Mouse (Mus musculus): Measurements from ENCODE around the gene Gen1. TPM values are rescaled to one million over a fixed set of nuclear protein-coding genes. Genes with fewer than 3 reads are reported as not detected.

Gene Gen1
- polyA plus RNA-seq (2015; fragmentation: Nextera tagmentation; extraction: Ambion mirVana): 1.6 and 2.1 TPM in 2 replicates

DNA sequence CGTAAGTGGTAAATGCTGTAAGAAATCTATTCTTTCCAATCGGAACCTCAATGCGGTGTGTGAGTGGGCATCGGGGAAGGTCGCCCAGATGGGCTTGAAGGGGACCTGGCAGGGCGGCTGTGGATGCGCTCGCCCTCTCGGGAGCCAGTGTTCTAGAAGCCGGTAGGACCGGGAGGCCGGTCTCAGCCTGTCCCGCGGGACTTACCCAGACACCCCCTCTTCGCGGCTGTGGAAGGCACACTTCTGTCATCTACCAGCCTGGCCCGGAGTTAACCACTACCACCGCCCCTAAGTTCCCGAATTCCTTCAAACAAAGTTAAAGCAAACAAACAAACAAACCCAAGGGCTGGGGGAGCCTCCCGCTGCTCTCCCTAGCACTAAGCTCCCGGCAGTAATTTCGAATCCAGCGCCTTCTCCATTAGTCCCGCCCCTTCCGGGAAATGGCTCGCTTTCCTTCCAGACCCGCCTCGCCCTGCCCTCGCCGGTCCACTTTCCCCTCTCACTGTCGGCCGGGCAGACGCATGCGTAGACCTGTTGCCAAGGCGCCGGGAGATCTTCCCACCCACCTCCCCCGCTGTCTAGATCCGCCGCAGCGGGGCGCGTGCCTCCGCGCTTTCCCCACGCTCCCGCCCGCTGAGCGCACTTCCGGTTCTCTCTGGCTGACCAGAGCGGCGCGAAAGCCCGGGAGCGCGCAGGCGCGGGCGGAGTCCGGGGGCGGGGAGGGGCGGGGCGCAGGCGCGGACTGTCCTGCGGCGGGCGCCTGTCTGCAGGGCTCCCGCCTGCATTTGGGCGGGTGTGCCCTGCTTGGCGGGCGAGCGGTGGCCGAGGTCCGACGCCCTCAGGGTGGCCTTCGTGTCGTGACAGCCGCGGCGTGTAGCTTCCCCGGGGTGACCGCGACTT is at the start of gene Gen1, which contains the start of gene Smc6:
Gene Gen1, minus strand, starts transcription at position 420 of the 900 bp plus-strand sequence.
Gene Smc6, plus strand, starts transcription at position 505 of the 900 bp plus-strand sequence.
- H3K4me2 ChIP-seq: peak within 1 kb of the TSS; percentile 98
- peak within 1 kb of the TSS; percentile 90 for H3K27ac ChIP-seq
- H3K4me1 ChIP-seq: peaks cover 38% of the 10 kb centered on the region
- ATAC-seq (replicated peaks): peak; percentile 99
- H3K9ac ChIP-seq: peak within 1 kb of the TSS; percentile 86
- no peaks in the 10 kb centered on the region for H3K27me3 ChIP-seq (replicated peaks)
- H3K9me3 ChIP-seq: no peaks in the 10 kb centered on the region
- peak within 1 kb of the TSS; percentile 93 for H3K4me3 ChIP-seq
- no peaks in the 10 kb centered on the region for H3K36me3 ChIP-seq (replicated peaks)
- WGBS: under 1% methylated on average over 83 of the region's 83 CpGs

GRCm38 (mm10) chr12:11313840-11314239 is 48.2 kb upstream of the Gen1 start:
- ATAC-seq (replicated peaks): no peak; the same call in 1 of the 2 replicates
- Histone ChIP-seq H3K9me3 (no peaks in the 10 kb centered on the region), H3K4me1 (no peaks in the 10 kb centered on the region), H3K27me3 (replicated peaks) (no peaks in the 10 kb centered on the region), H3K9ac (no peak overlapping the region), H3K4me3 (no peak overlapping the region), H3K4me2 (no peak overlapping the region), H3K36me3 (replicated peaks) (peaks cover 14% of the 10 kb centered on the region), H3K27ac (no peak overlapping the region)
- 68% methylated on average over 1 of the region's 1 CpGs for WGBS

DNA sequence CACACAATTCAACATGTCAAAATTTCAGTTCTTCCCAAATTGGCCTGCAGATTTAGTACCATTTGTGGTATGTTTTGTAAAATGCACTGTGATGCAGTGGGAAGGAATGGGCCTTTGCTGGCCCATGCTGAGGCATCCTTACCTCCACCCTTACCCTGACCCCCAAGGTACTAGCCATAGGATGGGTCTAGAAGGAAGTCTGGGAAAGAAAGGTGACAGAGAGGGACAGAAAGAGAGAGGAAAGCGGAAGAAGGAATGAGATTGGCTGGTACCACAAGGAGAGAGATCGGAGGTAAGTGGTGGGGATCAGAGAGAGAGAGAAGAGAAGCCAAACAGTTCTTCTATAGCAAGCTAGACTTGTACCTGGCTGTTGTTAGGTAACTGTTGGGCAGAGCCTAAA is 45.5 kb upstream of the Gen1 start:
- Histone ChIP-seq H3K9ac (no peak overlapping the region), H3K4me3 (no peak overlapping the region), H3K36me3 (replicated peaks) (peaks cover 12% of the 10 kb centered on the region), H3K4me1 (no peaks in the 10 kb centered on the region), H3K27me3 (replicated peaks) (no peaks in the 10 kb centered on the region), H3K9me3 (no peaks in the 10 kb centered on the region), H3K27ac (no peak overlapping the region), H3K4me2 (no peak overlapping the region)
- 94% methylated on average over 2 of the region's 2 CpGs for WGBS
- ATAC-seq (replicated peaks): no peak

GRCm38 (mm10) chr12:11306753-11307645 is 41.4 kb upstream of the Gen1 start:
- Histone ChIP-seq H3K27me3 (replicated peaks) (no peaks in the 10 kb centered on the region), H3K27ac (no peak overlapping the region), H3K36me3 (replicated peaks) (peaks cover 20% of the 10 kb centered on the region), H3K9me3 (no peaks in the 10 kb centered on the region), H3K4me1 (no peaks in the 10 kb centered on the region), H3K9ac (no peak overlapping the region), H3K4me2 (no peak overlapping the region), H3K4me3 (no peak overlapping the region)
- WGBS: 90% methylated on average over 8 of the region's 8 CpGs
- ATAC-seq (replicated peaks): no peak

DNA sequence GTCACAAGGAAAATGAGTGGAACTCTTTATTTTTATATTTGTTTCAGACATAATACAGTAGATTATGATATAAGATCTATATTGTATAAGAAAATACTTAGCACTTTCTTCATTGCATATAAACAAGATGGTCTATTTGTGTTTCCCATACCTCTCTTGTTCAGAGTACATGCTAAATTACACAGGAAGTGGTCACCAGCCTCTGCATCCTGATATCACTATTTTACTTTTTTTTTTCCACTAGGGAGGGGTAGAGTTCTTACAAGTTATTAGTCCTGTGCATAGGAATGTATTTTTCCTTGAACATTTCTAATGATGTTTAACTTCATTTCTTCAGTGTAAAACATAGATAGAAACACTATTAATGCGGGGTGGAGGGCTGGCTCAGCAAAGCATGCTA is 35.3 kb upstream of the Gen1 start:
- H3K27me3 ChIP-seq (replicated peaks): no peaks in the 10 kb centered on the region
- no peaks in the 10 kb centered on the region for H3K9me3 ChIP-seq
- WGBS: 96% methylated on average over 1 of the region's 1 CpGs
- peaks cover 35% of the 10 kb centered on the region for H3K36me3 ChIP-seq (replicated peaks)
- no peak overlapping the region for H3K27ac ChIP-seq
- no peak overlapping the region for H3K9ac ChIP-seq
- ATAC-seq (replicated peaks): no peak
- no peaks in the 10 kb centered on the region for H3K4me1 ChIP-seq
- H3K4me2 ChIP-seq: no peak overlapping the region
- no peak overlapping the region for H3K4me3 ChIP-seq

- H3K4me3 ChIP-seq: no peak overlapping the region
- WGBS: 96% methylated on average over 2 of the region's 2 CpGs
- H3K27ac ChIP-seq: no peak overlapping the region
- H3K4me1 ChIP-seq: no peaks in the 10 kb centered on the region
- no peak overlapping the region for H3K9ac ChIP-seq
- H3K27me3 ChIP-seq (replicated peaks): no peaks in the 10 kb centered on the region
- no peak for ATAC-seq (replicated peaks)
- H3K9me3 ChIP-seq: no peaks in the 10 kb centered on the region
- peaks cover 31% of the 10 kb centered on the region for H3K36me3 ChIP-seq (replicated peaks)
- H3K4me2 ChIP-seq: no peak overlapping the region
Observed at GRCm38 (mm10) chr12:11286382-11286781, 20.8 kb upstream of the Gen1 start.

DNA sequence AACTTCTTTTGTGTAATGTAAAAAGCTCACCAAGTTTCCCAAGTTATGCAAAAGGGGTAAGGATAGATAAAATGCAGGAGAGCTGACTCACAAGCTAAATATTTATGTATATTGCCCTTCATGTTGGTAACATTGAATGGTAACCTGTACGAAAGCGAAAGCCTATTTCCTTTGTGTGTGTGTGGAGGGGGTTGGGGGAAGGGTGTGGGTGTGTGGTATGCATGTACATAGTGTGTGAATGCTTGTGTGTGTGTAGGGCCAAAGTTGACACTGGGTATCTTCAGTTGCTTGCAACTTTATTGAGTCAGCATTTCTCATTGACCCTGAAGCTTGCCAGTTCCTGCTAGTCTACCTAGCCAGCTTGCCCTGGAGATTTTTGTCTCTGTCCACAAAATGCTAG is 16.0 kb upstream of the Gen1 start:
- Histone ChIP-seq H3K27me3 (replicated peaks) (no peaks in the 10 kb centered on the region), H3K4me3 (no peak overlapping the region), H3K9ac (no peak overlapping the region), H3K9me3 (no peaks in the 10 kb centered on the region), H3K4me1 (no peaks in the 10 kb centered on the region), H3K36me3 (replicated peaks) (peaks cover 23% of the 10 kb centered on the region), H3K4me2 (no peak overlapping the region), H3K27ac (no peak overlapping the region)
- no peak for ATAC-seq (replicated peaks)
- WGBS: 95% methylated on average over 2 of the region's 2 CpGs

GRCm38 (mm10) chr12:11279886-11280285 is 14.3 kb upstream of the Gen1 start:
- Histone ChIP-seq H3K4me3 (no peak overlapping the region), H3K4me1 (no peaks in the 10 kb centered on the region), H3K9me3 (no peaks in the 10 kb centered on the region), H3K27ac (no peak overlapping the region), H3K4me2 (no peak overlapping the region), H3K36me3 (replicated peaks) (peaks cover 17% of the 10 kb centered on the region), H3K9ac (no peak overlapping the region), H3K27me3 (replicated peaks) (no peaks in the 10 kb centered on the region)
- ATAC-seq (replicated peaks): no peak
- 95% methylated on average over 3 of the region's 3 CpGs for WGBS

GRCm38 (mm10) chr12:11277207-11277606 is 11.6 kb upstream of the Gen1 start:
- WGBS: 94% methylated on average over 6 of the region's 6 CpGs
- Histone ChIP-seq H3K36me3 (replicated peaks) (peaks cover 23% of the 10 kb centered on the region), H3K4me3 (no peak overlapping the region), H3K27me3 (replicated peaks) (no peaks in the 10 kb centered on the region), H3K4me1 (no peaks in the 10 kb centered on the region), H3K9me3 (no peaks in the 10 kb centered on the region), H3K27ac (no peak overlapping the region), H3K9ac (no peak overlapping the region), H3K4me2 (no peak overlapping the region)
- ATAC-seq (replicated peaks): no peak

- Histone ChIP-seq H3K4me3 (no peak overlapping the region), H3K4me1 (no peaks in the 10 kb centered on the region), H3K4me2 (no peak overlapping the region), H3K27ac (no peak overlapping the region), H3K9me3 (no peaks in the 10 kb centered on the region), H3K27me3 (replicated peaks) (no peaks in the 10 kb centered on the region), H3K9ac (no peak overlapping the region), H3K36me3 (replicated peaks) (peaks cover 20% of the 10 kb centered on the region)
- 89% methylated on average over 2 of the region's 2 CpGs for WGBS
- no peak for ATAC-seq (replicated peaks)
Observed at GRCm38 (mm10) chr12:11276632-11277031, 11.0 kb upstream of the Gen1 start.

- H3K27ac ChIP-seq: no peak overlapping the region
- no peaks in the 10 kb centered on the region for H3K9me3 ChIP-seq
- no peak overlapping the region for H3K4me3 ChIP-seq
- no peak overlapping the region for H3K4me2 ChIP-seq
- WGBS: 92% methylated on average over 1 of the region's 1 CpGs
- H3K27me3 ChIP-seq (replicated peaks): no peaks in the 10 kb centered on the region
- H3K4me1 ChIP-seq: peaks cover 13% of the 10 kb centered on the region
- peaks cover 9% of the 10 kb centered on the region; the same call in 1 of the 2 replicates for H3K36me3 ChIP-seq (replicated peaks)
- ATAC-seq (replicated peaks): no peak
- no peak overlapping the region for H3K9ac ChIP-seq
Observed at GRCm38 (mm10) chr12:11273185-11273584, 7.6 kb upstream of the Gen1 start.

- ATAC-seq (replicated peaks): no peak
- no peak overlapping the region for H3K27ac ChIP-seq
- H3K36me3 ChIP-seq (replicated peaks): peaks cover 9% of the 10 kb centered on the region; the same call in 1 of the 2 replicates
- H3K4me1 ChIP-seq: peaks cover 18% of the 10 kb centered on the region
- H3K4me3 ChIP-seq: no peak overlapping the region
- H3K9ac ChIP-seq: no peak overlapping the region
- H3K4me2 ChIP-seq: no peak overlapping the region
- H3K9me3 ChIP-seq: no peaks in the 10 kb centered on the region
- H3K27me3 ChIP-seq (replicated peaks): no peaks in the 10 kb centered on the region
- 92% methylated on average over 4 of the region's 4 CpGs for WGBS
Observed at GRCm38 (mm10) chr12:11272568-11272967, 7.0 kb upstream of the Gen1 start.

All from midbrain, embryonic 15.5 days (tissue).